Mouse (Mus musculus): ENCODE results near the gene Padi6. TPM values are rescaled to one million over a fixed set of nuclear protein-coding genes. Genes with fewer than 3 reads are reported as not detected.

Gene Padi6
- polyA plus RNA-seq, 1 experiment from 2014 or later = not detected

GRCm38 (mm10) chr4:140684881-140685303 lies 57.6 kb downstream of the Padi6 start:
- WGBS = 59% methylated on average over 6 of the region's 6 CpGs
- no peak for ATAC-seq
- Histone ChIP-seq H3K36me3 (ENCODE audit: control insufficient read depth, insufficient read depth) (no peaks in the 10 kb centered on the region), H3K4me2 (ENCODE audit: low read length) (no peak overlapping the region), H3K9me3 (ENCODE audit: control insufficient read depth, low read length) (no peaks in the 10 kb centered on the region), H3K27me3 (replicated peaks; ENCODE audit: control insufficient read depth, insufficient read depth, low read length) (no peaks in the 10 kb centered on the region), H3K9ac (replicated peaks; ENCODE audit: low read depth, low read length) (no peak overlapping the region), H3K4me3 (replicated peaks; ENCODE audit: low read length) (no peak overlapping the region), H3K27ac (ENCODE audit: low read length) (no peak overlapping the region), H3K4me1 (replicated peaks; ENCODE audit: control insufficient read depth, insufficient read depth, low read length) (peaks cover 4% of the 10 kb centered on the region; the same call in 1 of the 2 replicates)

GRCm38 (mm10) chr4:140684141-140684871 lies 58.1 kb downstream of the Padi6 start:
- Histone ChIP-seq H3K27ac (ENCODE audit: low read length) (no peak overlapping the region), H3K4me2 (ENCODE audit: low read length) (no peak overlapping the region), H3K4me3 (replicated peaks; ENCODE audit: low read length) (no peak overlapping the region), H3K27me3 (replicated peaks; ENCODE audit: control insufficient read depth, insufficient read depth, low read length) (no peaks in the 10 kb centered on the region), H3K9me3 (ENCODE audit: control insufficient read depth, low read length) (no peaks in the 10 kb centered on the region), H3K36me3 (ENCODE audit: control insufficient read depth, insufficient read depth) (no peaks in the 10 kb centered on the region), H3K4me1 (replicated peaks; ENCODE audit: control insufficient read depth, insufficient read depth, low read length) (peaks cover 6% of the 10 kb centered on the region; the same call in 1 of the 2 replicates), H3K9ac (replicated peaks; ENCODE audit: low read depth, low read length) (no peak overlapping the region)
- no peak for ATAC-seq
- WGBS = 25% methylated on average over 16 of the region's 16 CpGs

GRCm38 (mm10) chr4:140683608-140684007 lies 58.8 kb downstream of the Padi6 start:
- Histone ChIP-seq H3K9me3 (ENCODE audit: control insufficient read depth, low read length) (no peaks in the 10 kb centered on the region), H3K27me3 (replicated peaks; ENCODE audit: control insufficient read depth, insufficient read depth, low read length) (no peaks in the 10 kb centered on the region), H3K4me1 (replicated peaks; ENCODE audit: control insufficient read depth, insufficient read depth, low read length) (peaks cover 6% of the 10 kb centered on the region; the same call in 1 of the 2 replicates), H3K27ac (ENCODE audit: low read length) (no peak overlapping the region), H3K4me2 (ENCODE audit: low read length) (no peak overlapping the region), H3K4me3 (replicated peaks; ENCODE audit: low read length) (no peak overlapping the region), H3K36me3 (ENCODE audit: control insufficient read depth, insufficient read depth) (no peaks in the 10 kb centered on the region), H3K9ac (replicated peaks; ENCODE audit: low read depth, low read length) (no peak overlapping the region)
- WGBS = 57% methylated on average over 8 of the region's 8 CpGs
- no peak for ATAC-seq

GRCm38 (mm10) chr4:140680731-140681397 lies 61.6 kb downstream of the Padi6 start:
- H3K4me3 ChIP-seq (replicated peaks; ENCODE audit: low read length) = no peak overlapping the region
- no peaks in the 10 kb centered on the region for H3K27me3 ChIP-seq (replicated peaks; ENCODE audit: control insufficient read depth, insufficient read depth, low read length)
- H3K27ac ChIP-seq (ENCODE audit: low read length) = no peak overlapping the region
- H3K9ac ChIP-seq (replicated peaks; ENCODE audit: low read depth, low read length) = no peak overlapping the region
- H3K4me1 ChIP-seq (replicated peaks; ENCODE audit: control insufficient read depth, insufficient read depth, low read length) = peaks cover 6% of the 10 kb centered on the region; the same call in 1 of the 2 replicates
- no peak for ATAC-seq
- no peaks in the 10 kb centered on the region for H3K9me3 ChIP-seq (ENCODE audit: control insufficient read depth, low read length)
- WGBS = 69% methylated on average over 8 of the region's 8 CpGs
- no peaks in the 10 kb centered on the region for H3K36me3 ChIP-seq (ENCODE audit: control insufficient read depth, insufficient read depth)
- no peak overlapping the region for H3K4me2 ChIP-seq (ENCODE audit: low read length)

GRCm38 (mm10) chr4:140679723-140680380 lies 62.6 kb downstream of the Padi6 start:
- Histone ChIP-seq H3K27me3 (replicated peaks; ENCODE audit: control insufficient read depth, insufficient read depth, low read length) (no peaks in the 10 kb centered on the region), H3K4me3 (replicated peaks; ENCODE audit: low read length) (no peak overlapping the region), H3K36me3 (ENCODE audit: control insufficient read depth, insufficient read depth) (no peaks in the 10 kb centered on the region), H3K9me3 (ENCODE audit: control insufficient read depth, low read length) (no peaks in the 10 kb centered on the region), H3K4me2 (ENCODE audit: low read length) (peak overlapping the region; percentile 1), H3K27ac (ENCODE audit: low read length) (no peak overlapping the region), H3K4me1 (replicated peaks; ENCODE audit: control insufficient read depth, insufficient read depth, low read length) (peaks cover 6% of the 10 kb centered on the region; the same call in 1 of the 2 replicates), H3K9ac (replicated peaks; ENCODE audit: low read depth, low read length) (no peak overlapping the region)
- peak; percentile 40; the same call in 1 of the 2 replicates for ATAC-seq
- 26% methylated on average over 16 of the region's 18 CpGs for WGBS

GRCm38 (mm10) chr4:140679038-140679437 lies 63.4 kb downstream of the Padi6 start:
- ATAC-seq = no peak
- Histone ChIP-seq H3K9me3 (ENCODE audit: control insufficient read depth, low read length) (no peaks in the 10 kb centered on the region), H3K4me2 (ENCODE audit: low read length) (no peak overlapping the region), H3K36me3 (ENCODE audit: control insufficient read depth, insufficient read depth) (no peaks in the 10 kb centered on the region), H3K4me1 (replicated peaks; ENCODE audit: control insufficient read depth, insufficient read depth, low read length) (peaks cover 2% of the 10 kb centered on the region; the same call in 1 of the 2 replicates), H3K27ac (ENCODE audit: low read length) (no peak overlapping the region), H3K27me3 (replicated peaks; ENCODE audit: control insufficient read depth, insufficient read depth, low read length) (no peaks in the 10 kb centered on the region), H3K4me3 (replicated peaks; ENCODE audit: low read length) (no peak overlapping the region), H3K9ac (replicated peaks; ENCODE audit: low read depth, low read length) (no peak overlapping the region)
- 10% methylated on average over 5 of the region's 5 CpGs for WGBS

Small RNA genes lying within 50 kb of the gene (microRNA-seq; reads per million reads assigned to microRNA genes)
- gene Gm23045 = not detected
- not detected for gene Gm25951

Other genes with a start within 250 kb of the Padi6 start
- 20.5 and 23.0 TPM in 2 replicates for gene Arhgef10l, start 76.6 kb downstream of the Padi6 start, polyA plus RNA-seq (2015; fragmentation: Nextera tagmentation; extraction: Ambion mirVana)
- 19.1 and 20.1 TPM in 2 replicates for gene Rcc2, start 42.1 kb downstream of the Padi6 start, polyA plus RNA-seq (2015; fragmentation: Nextera tagmentation; extraction: Ambion mirVana)
- 0.24 TPM in 1 of 2 replicates, not detected in the other for gene Padi4, start 31.6 kb upstream of the Padi6 start, polyA plus RNA-seq (2015; fragmentation: Nextera tagmentation; extraction: Ambion mirVana)
- gene Padi3, start 68.0 kb upstream of the Padi6 start, polyA plus RNA-seq (2015; fragmentation: Nextera tagmentation; extraction: Ambion mirVana) = not detected in 2 replicates
- gene Padi1, start 103.1 kb upstream of the Padi6 start, polyA plus RNA-seq (2015; fragmentation: Nextera tagmentation; extraction: Ambion mirVana) = not detected in 2 replicates
- gene Padi2, start 163.7 kb upstream of the Padi6 start, polyA plus RNA-seq (2015; fragmentation: Nextera tagmentation; extraction: Ambion mirVana) = 0.88 and 1.0 TPM in 2 replicates
- 420 and 438 TPM in 2 replicates for gene Sdhb, start 218.6 kb upstream of the Padi6 start, polyA plus RNA-seq (2015; fragmentation: Nextera tagmentation; extraction: Ambion mirVana)
- gene Atp13a2, start 244.2 kb upstream of the Padi6 start, polyA plus RNA-seq (2015; fragmentation: Nextera tagmentation; extraction: Ambion mirVana) = 126 and 142 TPM in 2 replicates

Measured in forebrain, embryonic 16.5 days (tissue).